Mouse (Mus musculus) layer of hippocampus, adult 8-10 months (tissue): Measurements from ENCODE around the gene Myo1e. TPM values are rescaled to one million over a fixed set of nuclear protein-coding genes. Genes with fewer than 3 reads are reported as not detected.

Experiments
- DNase-seq, 2 experiments: peaks; one replicate each; pipeline ENCODE4 v3.0.0; 2022; ENCODE audit warnings: low spot score in 2 of 2
- total RNA-seq, 4 experiments: library from RNA; stranded (reverse); gene quantifications; 2 replicates each; pipeline ENCODE4 v1.2.4; 2022

Myo1e gene
- total RNA-seq, 4 experiments from 2014 or later = 8.6 to 30.0 (median 18.7) TPM

DNA sequence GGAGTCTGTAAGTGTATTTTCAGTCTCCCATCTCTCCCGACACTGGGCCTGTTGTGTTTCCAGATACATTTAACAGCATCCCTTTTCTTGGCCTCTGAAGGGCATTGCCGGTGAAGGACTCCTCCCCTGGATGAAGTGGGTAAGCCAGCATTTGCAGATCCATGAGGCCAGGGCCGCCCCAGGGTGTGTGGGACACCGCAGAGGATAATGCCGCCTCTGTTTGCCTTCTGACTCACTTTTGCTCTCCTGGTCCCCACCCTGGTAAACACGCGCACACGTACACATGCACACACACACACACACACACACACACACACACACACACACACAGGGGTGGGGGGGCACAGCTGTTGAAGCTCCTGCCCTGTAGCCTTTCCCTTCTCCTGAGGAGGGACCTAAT is 74.3 kb downstream of the Myo1e start:
- DNase-seq = no peak

DNA sequence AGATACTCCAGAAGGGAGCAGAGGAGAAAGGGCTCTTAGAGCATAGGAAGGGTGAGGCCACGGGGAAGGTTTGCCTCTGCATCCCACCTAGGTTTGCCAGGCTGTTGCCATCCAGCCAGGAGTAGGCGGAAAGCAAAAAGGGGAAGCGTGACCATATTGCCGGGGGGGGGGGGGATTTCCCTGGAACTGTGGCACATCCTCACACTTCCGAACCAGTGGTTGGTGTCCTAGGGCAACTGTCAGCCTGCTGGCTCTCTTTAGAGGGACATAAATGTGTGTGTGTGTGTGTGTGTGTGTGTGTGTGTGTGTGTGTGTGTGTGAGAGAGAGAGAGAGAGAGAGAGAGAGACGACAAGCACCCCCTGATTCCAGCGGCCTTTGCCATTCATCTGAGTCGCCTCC is 75.0 kb downstream of the Myo1e start:
- no peak for DNase-seq

DNA sequence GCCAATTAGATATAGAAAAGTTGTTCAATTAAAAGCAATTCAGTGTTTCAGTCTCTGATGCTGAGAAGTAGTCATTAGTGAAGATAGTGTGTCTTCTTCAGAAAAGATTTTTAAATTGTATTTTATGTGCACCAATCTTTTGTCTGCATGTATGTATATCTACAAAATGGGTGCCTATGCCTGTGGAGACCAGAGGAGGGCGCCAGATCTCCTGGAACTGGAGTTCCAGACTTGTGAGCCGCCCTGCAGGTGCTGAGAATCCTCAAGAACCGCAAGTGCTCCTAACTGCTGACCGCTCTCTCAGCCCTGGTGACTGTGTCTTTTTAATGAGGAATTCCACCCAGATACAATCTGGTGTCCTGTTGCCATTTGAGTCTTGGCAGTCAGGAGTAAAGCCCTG is 76.0 kb downstream of the Myo1e start:
- DNase-seq = no peak

DNA sequence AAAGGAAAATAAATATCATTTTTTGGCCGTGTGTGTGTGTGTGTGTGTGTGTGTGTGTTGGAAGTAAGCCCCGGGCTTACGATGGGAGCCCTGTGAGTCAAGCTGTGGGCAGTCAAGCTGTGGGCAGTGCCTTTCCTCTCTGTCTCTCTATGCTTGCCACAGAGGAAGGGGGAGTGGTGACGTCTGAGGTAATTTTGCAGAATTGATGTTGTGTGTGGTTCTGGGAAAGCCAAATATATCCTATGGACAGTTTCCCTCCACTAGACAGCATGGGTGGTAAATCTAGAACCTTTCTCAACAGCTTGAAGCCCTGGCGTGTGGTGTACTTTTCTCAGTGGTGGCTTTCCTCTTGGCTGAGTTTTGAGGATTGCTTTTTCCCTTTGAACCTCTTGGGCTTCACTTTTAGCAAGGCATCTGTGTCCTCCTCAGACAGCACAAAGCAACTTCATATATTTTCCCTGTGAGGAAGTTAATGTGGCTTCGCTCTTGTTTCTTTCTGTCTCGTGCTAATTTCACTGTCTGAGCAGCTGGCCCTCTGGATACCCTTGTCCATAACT is 77.5 kb downstream of the Myo1e start:
- DNase-seq = no peak

DNA sequence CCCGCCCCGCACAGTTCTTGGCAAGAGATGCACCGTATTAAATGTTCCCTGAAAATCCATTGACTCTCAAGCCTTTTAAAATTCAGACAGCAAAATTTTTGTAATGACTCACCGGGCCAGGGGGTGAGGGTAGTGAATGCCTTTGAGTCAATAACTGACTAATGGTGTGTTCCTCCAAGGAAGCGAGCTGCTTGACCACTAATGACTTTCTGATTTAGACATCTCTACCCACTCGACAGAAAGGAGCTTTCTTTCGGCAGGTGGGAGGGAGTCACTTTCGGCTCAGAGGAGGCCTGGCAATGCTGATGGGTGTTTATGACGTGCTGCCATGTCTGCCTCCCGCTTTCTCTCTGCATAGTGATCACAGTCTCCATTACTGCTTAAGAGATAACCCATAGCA is 83.6 kb downstream of the Myo1e start:
- no peak for DNase-seq

DNA sequence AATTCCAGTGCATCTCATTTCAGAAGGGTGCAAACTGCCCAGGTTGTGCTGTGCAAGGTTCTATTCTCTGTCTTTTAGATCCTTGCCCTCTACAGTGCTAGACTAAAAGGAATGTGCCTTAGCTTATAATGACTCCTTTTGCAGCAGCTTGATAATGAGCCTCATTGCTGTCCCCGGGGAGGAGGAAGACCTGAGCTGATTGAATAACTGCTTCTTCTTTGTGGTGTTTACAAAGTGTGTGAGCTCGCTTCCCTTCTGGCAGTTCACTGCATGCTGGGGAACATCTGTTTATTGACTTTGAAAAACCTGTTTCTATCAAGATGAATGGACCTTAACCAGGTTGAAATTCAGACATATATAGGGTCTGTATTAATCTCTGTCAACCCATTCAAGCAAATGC is 89.8 kb downstream of the Myo1e start:
- DNase-seq = no peak

DNA sequence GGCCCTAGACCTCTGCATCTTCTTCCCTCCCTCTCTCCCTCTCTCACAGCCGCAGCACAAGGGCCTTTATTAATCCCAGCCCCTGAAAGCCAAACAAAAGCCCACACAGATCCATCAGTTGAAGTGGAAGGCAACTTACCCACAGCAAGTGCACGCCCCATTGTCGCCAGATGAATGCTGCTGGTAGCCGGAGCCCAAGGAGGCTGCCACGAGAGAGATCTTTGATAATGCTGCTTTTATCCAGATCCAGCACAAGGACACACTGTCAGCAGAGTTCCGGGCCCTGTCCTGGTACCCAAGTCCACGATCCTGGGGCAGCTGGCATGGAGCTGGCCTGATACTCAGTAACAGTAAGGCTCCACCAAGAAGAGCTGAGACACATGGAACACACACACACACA is 91.1 kb downstream of the Myo1e start:
- peak; percentile 42 to 43 for DNase-seq

DNA sequence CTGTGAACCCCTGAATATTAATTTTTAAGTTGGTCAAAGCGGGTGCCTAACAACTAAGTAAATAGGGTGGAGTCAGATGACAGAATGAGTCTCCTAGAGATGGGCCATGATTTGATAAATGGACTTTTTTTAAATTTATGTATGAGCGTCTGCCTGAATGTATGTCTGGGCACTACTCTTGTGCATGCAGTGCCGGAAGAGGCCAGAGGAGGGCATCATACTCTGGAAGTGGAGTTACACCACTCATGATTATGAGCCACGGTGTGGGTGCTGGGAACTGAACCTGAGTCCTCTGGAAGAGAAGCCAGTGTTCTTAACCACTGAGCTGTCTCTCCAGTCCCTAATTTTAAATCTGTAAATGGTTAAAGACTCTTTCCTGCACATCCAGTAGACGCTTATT is 93.6 kb downstream of the Myo1e start:
- DNase-seq = no peak

DNA sequence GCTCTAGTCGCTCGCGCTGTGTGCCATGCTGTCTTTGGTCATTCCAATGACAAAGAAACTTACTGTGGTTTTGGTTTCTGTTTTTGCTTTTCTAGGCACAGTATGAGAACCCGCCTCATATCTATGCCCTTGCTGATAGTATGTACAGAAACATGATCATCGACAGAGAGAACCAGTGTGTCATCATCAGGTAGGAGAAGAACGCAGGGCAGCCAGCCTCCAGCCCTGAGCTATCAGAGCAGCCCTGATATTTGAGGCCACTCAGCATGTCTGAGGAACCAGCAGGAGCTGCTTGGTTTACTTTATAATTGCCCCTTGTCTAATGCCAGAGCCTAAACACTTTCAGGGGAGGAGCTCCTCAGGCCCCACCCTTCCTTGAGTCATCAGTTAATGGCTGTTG is 94.4 kb downstream of the Myo1e start:
- DNase-seq = no peak

DNA sequence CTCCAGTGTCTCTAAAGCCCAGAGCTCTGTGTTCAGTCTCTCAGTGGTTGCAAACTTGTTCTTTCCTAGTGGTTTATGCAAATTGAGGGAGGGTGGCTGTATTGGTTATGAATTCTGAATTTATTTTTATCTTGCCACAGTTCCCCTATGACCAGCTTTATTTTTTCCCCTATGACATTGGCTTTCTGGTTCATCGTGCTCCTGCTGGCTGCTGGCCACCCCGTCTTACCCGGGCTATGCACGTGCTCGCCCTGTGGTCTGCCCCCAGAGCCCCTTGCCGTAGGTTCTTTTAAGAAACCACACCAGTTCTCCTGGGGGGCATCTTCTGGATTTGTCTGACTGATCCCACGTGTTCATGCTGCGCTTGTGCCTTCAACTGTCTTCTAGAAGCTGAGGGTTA is 97.8 kb downstream of the Myo1e start:
- DNase-seq = no peak

DNA sequence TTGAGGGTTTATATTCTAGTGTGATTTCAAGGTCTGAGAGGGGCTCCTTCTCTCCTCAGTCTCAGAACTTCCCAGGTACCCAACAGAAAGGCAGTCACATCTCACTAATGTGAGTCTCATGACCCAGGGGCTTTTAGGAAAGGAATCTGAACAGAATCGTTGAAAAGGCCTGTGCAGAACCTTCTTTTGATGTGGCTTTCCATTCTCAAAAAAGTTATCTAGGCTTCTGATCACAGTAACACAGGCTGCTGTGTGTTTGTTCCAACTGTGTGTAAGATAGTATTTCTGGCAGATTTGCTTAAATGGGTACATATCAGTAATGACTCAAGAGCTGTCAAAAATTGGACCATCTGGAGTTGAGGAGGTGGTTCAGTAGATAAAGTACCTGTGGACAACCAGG is 102.9 kb downstream of the Myo1e start:
- no peak for DNase-seq

DNA sequence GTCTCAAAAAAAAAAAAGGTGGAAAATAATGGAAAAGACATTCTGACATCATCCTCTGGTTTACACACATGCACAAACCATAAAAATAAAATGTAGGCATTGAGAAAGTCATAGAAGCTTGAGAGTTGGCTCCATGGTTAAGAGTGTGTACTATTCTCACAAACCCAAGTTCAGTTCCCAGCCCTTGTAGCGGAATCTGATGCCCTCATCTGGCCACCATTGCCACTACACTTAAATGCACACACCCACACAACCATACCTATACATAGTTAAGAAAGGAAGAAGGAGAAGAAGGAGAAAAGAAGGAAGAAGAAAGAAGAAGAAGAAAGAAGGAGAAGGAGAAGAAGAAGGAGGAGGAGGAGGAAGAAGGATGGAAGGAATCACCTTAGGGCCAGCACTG is 106.9 kb downstream of the Myo1e start:
- no peak for DNase-seq

DNA sequence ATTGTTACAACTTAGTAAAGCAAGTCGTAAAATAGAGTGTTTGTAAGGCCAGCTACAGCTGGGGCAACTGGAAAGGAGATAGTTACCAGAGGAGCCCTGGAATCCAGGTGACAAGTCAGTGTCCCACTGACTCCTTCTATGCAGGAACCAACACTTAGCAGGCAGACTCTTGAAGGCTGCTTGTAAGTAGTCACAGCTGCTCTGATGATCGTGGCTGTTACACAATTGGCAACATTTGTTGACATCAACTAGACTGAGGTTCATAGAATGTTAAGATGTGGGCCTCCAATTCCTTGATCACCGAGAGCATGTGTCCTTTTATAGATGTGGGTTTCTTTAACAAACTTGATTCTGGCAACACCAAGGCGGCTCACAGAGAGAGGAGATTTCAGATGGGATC is 108.0 kb downstream of the Myo1e start:
- no peak for DNase-seq

DNA sequence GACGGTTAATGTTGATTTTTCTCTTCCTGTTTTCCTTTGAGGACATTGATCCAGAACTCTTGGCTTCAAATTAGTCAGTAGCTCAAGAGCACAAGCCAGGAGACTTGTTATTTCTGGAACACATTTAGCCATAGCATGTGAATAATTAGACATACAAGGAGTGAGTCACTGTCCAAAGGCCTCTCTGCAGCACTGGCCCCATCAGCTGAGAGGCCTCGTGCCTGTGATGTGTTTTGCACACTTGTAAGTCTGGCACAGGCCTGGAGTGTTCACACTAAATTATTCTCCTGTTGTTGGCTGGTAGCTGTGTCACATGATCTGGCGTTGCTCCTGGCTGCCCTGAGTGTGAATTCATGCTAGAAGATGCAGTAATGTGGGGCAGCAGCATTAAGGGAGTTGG is 111.5 kb downstream of the Myo1e start:
- no peak for DNase-seq

DNA sequence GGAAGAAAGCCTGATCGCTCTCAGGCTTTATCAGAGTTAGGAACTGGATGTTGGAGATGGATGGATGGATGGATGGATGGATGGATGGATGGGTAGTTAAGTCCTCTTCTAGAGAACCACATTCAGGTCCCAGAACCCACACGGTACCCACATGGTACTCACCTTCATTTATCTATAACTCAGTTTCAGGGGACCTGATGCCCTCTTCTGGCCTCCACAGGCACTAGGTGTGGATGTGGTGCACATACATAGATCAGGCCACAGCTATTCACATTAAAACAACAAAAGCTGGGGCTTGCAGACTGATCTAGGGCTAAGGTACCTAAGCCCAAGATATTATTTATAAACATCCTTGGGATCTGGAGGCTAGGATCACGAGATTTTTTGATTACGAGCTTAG is 117.2 kb downstream of the Myo1e start:
- DNase-seq = no peak

DNA sequence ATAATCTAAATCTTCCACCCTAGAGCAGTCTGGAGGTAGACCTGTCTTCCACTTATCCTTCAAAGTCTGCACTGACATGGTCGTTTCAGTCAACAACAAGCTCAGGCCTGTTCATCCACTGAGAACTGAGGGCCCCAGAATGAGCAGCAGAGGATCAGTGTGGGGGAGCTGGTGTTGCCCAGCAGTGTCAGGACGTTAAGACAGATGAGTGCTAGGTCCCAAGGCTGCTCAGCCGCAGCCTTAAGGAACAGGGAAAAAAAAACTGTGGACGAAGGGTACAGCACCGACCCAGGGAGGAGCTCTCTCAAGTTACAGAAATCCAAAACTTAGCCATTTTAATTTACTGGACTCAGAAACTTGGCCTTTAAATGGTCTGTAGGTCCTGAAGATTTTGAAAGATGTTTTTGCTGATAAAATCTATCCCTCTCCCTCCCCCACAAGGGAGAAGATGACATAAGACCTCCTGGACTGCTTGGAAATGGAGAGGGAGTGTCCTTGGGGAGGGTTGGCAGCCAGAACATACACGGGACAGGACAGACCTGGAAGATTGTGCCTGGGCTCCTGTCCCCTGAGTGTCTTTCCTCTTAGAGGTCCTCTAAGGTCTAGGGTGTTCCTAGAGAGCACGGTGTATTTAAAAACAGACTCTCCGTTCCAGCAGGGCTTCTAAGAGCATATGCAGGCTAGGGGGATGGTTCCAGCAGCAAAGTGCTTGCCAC is 118.9 kb downstream of the Myo1e start:
- no peak for DNase-seq

DNA sequence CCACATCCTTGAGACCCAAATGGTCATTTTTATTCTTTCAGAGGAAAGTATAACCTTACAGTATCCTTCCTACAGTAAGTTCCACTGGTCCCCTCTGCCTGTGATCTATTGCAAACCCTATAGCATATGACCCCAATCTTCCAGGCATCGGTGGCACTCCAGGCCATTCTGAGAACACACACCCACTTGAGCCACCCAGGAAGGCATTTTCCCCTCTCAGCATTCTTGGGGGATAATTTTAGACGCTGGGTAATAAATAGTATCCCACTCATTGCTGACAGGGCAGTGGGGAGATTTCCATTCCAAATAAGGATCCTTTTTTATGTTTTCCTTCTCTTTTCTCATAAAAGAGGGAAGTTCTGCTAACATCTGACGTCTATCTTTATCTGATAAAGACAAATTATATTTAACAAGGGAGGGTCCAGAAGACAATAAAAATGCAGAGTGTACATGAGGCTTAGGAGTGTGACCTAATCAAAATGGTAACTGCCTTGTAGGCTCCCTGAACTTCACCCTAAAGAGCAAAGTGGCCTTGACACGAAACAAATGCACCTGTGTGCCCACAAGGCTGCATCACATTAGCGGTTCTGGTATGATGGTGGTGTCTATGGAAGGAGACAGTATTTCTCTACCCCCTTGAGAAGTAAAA is 121.2 kb downstream of the Myo1e start:
- DNase-seq = no peak

DNA sequence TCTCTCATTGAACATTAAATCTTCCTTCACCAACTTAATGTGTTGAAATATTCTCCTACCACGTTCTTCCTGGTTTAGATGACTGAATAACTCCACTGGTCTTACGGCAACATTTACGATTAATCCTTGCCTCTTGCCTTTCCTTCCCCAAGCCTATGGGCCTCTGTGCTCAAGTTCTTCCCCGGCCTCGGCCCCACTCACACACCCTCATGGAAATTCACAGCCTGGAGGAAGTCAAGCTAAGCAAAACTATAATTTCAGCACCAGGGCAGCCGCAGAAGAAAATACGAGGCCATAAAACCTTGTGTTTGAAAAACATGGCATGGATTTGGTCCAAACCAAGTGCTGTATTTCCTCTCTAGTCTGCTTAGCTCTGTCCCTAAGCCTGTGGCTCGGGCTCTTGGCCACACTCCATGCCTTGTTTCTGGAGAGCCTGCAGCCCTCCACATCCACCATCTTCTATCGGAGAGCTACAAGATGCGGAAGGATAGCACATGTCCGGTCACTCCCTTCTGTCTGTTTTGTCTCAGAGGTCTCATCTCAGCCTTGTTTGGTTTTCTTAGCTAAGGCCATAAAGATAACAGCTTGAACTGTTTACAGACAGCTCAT is 124.7 kb downstream of the Myo1e start:
- DNase-seq = no peak

DNA sequence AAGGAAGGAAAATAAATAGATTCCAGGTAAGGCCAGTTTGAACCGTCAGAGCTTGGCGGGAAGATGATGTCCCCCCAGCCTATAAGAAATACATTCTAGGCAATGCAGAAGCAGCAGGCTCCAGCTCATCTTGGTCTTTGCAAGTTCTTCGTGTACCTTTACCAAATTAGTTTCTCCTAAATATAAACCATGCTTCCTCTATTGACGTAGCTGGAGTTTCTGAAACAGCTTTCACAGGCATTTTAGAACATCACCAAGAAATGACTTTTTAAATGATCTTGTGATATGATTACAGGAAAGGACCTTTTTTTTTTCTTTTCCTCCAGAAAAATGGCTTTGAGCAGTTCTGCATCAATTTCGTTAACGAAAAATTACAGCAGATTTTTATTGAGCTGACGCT is 131.2 kb downstream of the Myo1e start:
- DNase-seq = no peak

DNA sequence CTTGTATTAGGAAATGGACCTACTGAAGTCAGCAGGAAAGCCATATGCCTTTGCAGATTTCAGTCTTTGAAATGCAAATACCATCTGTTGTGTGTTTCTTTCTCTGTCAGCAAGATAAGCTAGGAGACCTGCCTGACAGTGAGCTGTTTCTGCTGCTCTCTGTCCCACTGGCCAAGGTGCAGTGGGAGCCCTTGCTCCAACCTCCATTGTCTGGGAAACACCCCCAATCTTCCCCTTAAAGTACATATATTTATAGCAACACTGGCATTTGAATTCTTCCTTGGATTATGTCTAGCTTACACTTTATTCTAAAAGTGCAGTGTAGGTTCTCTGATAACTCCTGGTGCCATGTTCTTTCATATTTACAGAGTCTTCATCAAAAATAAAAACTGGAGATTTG is 131.7 kb downstream of the Myo1e start:
- DNase-seq = no peak

DNA sequence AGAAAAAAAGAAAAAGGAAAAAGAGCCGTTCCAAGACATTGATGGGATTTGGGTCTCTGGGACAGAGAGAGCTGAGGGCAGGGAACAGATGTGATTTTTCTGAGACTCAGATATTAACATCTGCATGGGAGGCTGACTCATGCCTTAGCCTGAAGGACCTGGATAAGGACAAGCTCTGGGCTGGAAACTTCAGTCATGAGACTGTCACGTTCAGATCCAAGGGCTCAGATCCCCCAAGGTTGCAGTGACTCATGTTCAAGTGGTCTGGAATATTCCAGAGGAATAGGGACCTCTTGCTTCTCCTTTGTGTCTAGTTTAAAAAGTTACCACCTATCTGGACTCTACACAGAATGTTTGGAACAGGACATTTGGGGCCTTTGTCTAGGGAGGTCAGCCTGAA is 142.1 kb downstream of the Myo1e start:
- DNase-seq = no peak

DNA sequence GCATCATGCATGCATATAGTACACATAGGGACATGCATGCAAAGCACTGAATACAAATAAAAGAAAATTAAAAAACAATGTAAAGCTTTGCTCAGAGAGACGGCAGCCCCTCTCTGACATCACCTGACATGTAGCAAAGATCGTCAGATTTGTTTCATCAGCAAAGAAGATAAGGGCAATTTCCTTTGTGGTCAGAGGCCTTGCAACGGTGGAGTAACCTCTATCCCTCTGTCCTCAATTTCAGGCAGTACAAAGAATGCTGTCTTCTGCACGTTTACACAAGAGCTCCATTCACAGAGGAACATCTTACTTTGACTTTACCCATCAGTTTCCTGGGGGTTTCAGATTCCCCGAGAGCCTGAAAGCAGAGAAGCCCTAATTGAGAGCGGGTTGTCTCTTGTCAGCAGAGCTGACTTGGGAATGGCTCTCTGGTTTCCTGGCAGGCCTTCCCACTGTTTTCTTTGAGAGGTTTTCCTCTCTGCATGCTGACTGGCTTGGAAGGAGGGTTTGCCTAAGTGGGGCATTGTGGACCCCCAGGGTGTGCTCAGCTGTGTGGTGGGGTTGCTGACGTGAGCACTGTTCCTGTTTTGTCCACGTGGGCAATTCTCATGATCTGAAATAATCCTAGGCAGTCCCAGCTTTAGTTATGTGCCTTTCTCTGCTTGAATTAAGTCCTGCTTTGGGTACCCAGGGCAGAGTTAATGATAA is 144.6 kb downstream of the Myo1e start:
- DNase-seq = no peak
